Mouse (Mus musculus) myocyte (in vitro differentiated cells): ENCODE measurements around the gene Prkca.

Experiments used
- CEBPB ChIP-seq: IDR thresholded peaks from 2 replicates; pipeline ENCODE4 v1.6.1; 2011; ENCODE audit warnings: mild to moderate bottlenecking, moderate library complexity; ENCODE audit not compliant: poor library complexity, insufficient read depth, severe bottlenecking
- E2F4 ChIP-seq: IDR thresholded peaks from one replicate; pipeline ENCODE4 v1.6.1; 2011; ENCODE audit warnings: mild to moderate bottlenecking, control low read depth, moderate library complexity; ENCODE audit not compliant: insufficient read depth
- MAX ChIP-seq: IDR thresholded peaks from one replicate; pipeline ENCODE4 v1.6.1; 2011; ENCODE audit warnings: low read depth, mild to moderate bottlenecking, control low read depth
- MYOD1 ChIP-seq, 3 experiments: IDR thresholded peaks; one replicate each; pipeline ENCODE4 v1.6.1; 2011; ENCODE audit warnings: control low read depth in 2 of 3, low read depth in 2 of 3, mild to moderate bottlenecking in 2 of 3, moderate library complexity in 1 of 3; ENCODE audit not compliant: insufficient read length in 2 of 3, control insufficient read depth in 1 of 3
- MYOG ChIP-seq, 3 experiments: IDR thresholded peaks; one replicate each; pipeline ENCODE4 v1.6.1; 2011; ENCODE audit warnings: control low read depth in 2 of 3, low read depth in 2 of 3, mild to moderate bottlenecking in 2 of 3; ENCODE audit not compliant: insufficient read length in 2 of 3, control insufficient read depth in 1 of 3, insufficient read depth in 1 of 3
- POLR2A ChIP-seq: IDR thresholded peaks from one replicate; pipeline ENCODE4 v1.6.1; 2011; ENCODE audit warnings: low read depth, mild to moderate bottlenecking, control low read depth, moderate library complexity; ENCODE audit not compliant: insufficient read length
- POLR2AphosphoS2 ChIP-seq: IDR thresholded peaks from one replicate; pipeline ENCODE4 v1.6.1; 2011; ENCODE audit warnings: low read depth, control low read depth; ENCODE audit not compliant: insufficient read length
- SRF ChIP-seq: IDR thresholded peaks from one replicate; pipeline ENCODE4 v1.6.1; 2011; ENCODE audit warnings: low read depth; ENCODE audit not compliant: control insufficient read depth, insufficient read length
- TCF12 ChIP-seq: IDR thresholded peaks from one replicate; pipeline ENCODE4 v1.6.1; 2011; ENCODE audit warnings: mild to moderate bottlenecking, control low read depth; ENCODE audit not compliant: poor library complexity, insufficient read depth, severe bottlenecking
- USF1 ChIP-seq: IDR thresholded peaks from one replicate; pipeline ENCODE4 v1.6.1; 2011; ENCODE audit warnings: low read depth, mild to moderate bottlenecking, control low read depth, moderate library complexity

DNA sequence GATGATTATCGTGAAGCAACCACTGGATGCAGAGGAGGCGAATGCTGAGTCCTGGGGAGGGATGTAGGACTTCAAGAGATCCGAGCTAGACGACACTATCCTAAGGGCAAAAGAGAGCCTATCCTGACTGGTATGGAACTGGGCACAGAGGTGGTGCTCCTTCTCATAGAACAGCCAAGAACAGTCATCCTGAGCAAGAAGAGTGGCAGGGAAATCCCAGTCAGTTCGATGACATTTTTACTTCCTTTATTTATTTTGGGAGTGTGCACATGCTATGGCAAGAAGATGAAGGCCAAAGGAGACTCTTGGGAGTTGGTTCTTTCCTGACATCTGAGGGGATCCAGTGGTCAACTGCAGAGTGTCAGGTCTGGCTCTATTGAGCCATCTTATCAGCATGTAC is 186.7 kb downstream of the Prkca start:
- no peak for TF ChIP-seq CEBPB
- TF ChIP-seq POLR2A, result no peak
- no peak for TF ChIP-seq USF1
- TF ChIP-seq TCF12, result no peak
- TF ChIP-seq E2F4, result no peak
- TF ChIP-seq POLR2AphosphoS2, result no peak
- no peak for TF ChIP-seq MAX
- TF ChIP-seq SRF, result no peak
- TF ChIP-seq MYOD1 (IDR thresholded peaks at IDR 0.05; ENCODE audit: control insufficient read depth in 1 of 3, insufficient read length in 2 of 3, low read depth in 2 of 3), result no peak
- TF ChIP-seq MYOG (IDR thresholded peaks at IDR 0.05; ENCODE audit: control insufficient read depth in 1 of 3, insufficient read depth in 1 of 3, insufficient read length in 2 of 3, low read depth in 2 of 3), result no peak
